Mouse (Mus musculus) hindbrain, embryonic 16.5 days (tissue): Measurements from ENCODE around the gene Olfr523. TPM values are rescaled to one million over a fixed set of nuclear protein-coding genes. Genes with fewer than 3 reads are reported as not detected.

Experiments used
- ATAC-seq: fragments of 200-750 bp; cut with Nextera tagmentation; 2 replicates; pipeline ENCODE4 v1.8.0; 2017; ENCODE audit warnings: moderate TSS enrichment, moderate library complexity
- H3K27ac ChIP-seq: fragments of 300-500 bp; sonication (generic); 2 replicates; pipeline ENCODE4 v1.5.1; 2014; ENCODE audit warnings: low read depth, mild to moderate bottlenecking, control low read depth, low read length, moderate library complexity
- H3K27me3 ChIP-seq: fragments of 300-500 bp; sonication (generic); replicated peaks from 2 replicates; pipeline ENCODE4 v1.6.1; 2014; ENCODE audit warnings: low read length; ENCODE audit not compliant: control insufficient read depth, insufficient read depth
- H3K36me3 ChIP-seq: fragments of 300-500 bp; sonication (generic); 2 replicates; pipeline ENCODE4 v1.6.1; 2014; ENCODE audit warnings: mild to moderate bottlenecking, low read length, moderate library complexity, mixed read lengths; ENCODE audit not compliant: control insufficient read depth, insufficient read depth
- H3K4me1 ChIP-seq: fragments of 300-500 bp; sonication (generic); 2 replicates; pipeline ENCODE4 v1.6.1; 2014; ENCODE audit warnings: low read depth, low read length; ENCODE audit not compliant: control insufficient read depth, insufficient read depth
- H3K4me2 ChIP-seq: fragments of 300-500 bp; sonication (generic); 2 replicates; pipeline ENCODE4 v1.6.1; 2014; ENCODE audit warnings: mild to moderate bottlenecking, low read length, control low read depth, moderate library complexity
- H3K4me3 ChIP-seq: fragments of 300-500 bp; sonication (generic); 2 replicates; pipeline ENCODE4 v1.5.1; 2014; ENCODE audit warnings: mild to moderate bottlenecking, low read length, control low read depth, moderate library complexity
- H3K9ac ChIP-seq: fragments of 300-500 bp; sonication (generic); 2 replicates; pipeline ENCODE4 v1.6.1; 2014; ENCODE audit warnings: low read depth, mild to moderate bottlenecking, control low read depth, low read length, moderate library complexity
- H3K9me3 ChIP-seq: fragments of 300-500 bp; sonication (generic); 2 replicates; pipeline ENCODE4 v1.6.1; 2014; ENCODE audit warnings: mild to moderate bottlenecking, low read length, moderate library complexity; ENCODE audit not compliant: control insufficient read depth
- whole genome bisulfite sequencing: fragments of 180-500 bp; shearing (Covaris S2); extraction: QIAGEN DNeasy Blood & Tissue Kit; methylation state at CpG from one replicate; pipeline ENCODE4 v1.1.7; 2014; 5-methylcytosine and 5-hydroxymethylcytosine counted together
- polyA plus RNA-seq: library from polyadenylated mRNA; unstranded; fragments of >200 nt; fragmentation: Nextera tagmentation; extraction: Ambion mirVana; gene quantifications from 2 replicates; pipeline ENCODE4 v1.2.1, GENCODE M21; 2015

The Olfr523 gene
- polyA plus RNA-seq, 1 experiment from 2014 or later: not detected

- ATAC-seq: no peak
- Histone ChIP-seq H3K27me3 (no peaks in the 10 kb centered on the region), H3K4me1 (no peaks in the 10 kb centered on the region), H3K36me3 (no peaks in the 10 kb centered on the region), H3K27ac (no peak overlapping the region), H3K9me3 (no peaks in the 10 kb centered on the region), H3K4me3 (no peak overlapping the region), H3K4me2 (no peak overlapping the region), H3K9ac (no peak overlapping the region)
- 70% methylated on average over 4 of the region's 4 CpGs for WGBS
These were observed 15.6 kb downstream of the Olfr523 start for GRCm38 (mm10) chr7:140188391-140189328.

GRCm38 (mm10) chr7:140190435-140190834, 17.4 kb downstream of the Olfr523 start:
- Histone ChIP-seq H3K36me3 (no peaks in the 10 kb centered on the region), H3K27ac (no peak overlapping the region), H3K4me3 (no peak overlapping the region), H3K27me3 (no peaks in the 10 kb centered on the region), H3K4me2 (no peak overlapping the region), H3K9me3 (no peaks in the 10 kb centered on the region), H3K9ac (no peak overlapping the region), H3K4me1 (no peaks in the 10 kb centered on the region)
- WGBS: 82% methylated on average over 1 of the region's 1 CpGs
- ATAC-seq: no peak

GRCm38 (mm10) chr7:140192445-140192844, 19.4 kb downstream of the Olfr523 start:
- H3K27ac ChIP-seq: no peak overlapping the region
- no peak overlapping the region for H3K4me2 ChIP-seq
- H3K9me3 ChIP-seq: no peaks in the 10 kb centered on the region
- 71% methylated on average over 2 of the region's 2 CpGs for WGBS
- H3K27me3 ChIP-seq: no peaks in the 10 kb centered on the region
- no peaks in the 10 kb centered on the region for H3K4me1 ChIP-seq
- H3K36me3 ChIP-seq: no peaks in the 10 kb centered on the region
- no peak for ATAC-seq
- no peak overlapping the region for H3K9ac ChIP-seq
- H3K4me3 ChIP-seq: no peak overlapping the region

GRCm38 (mm10) chr7:140192851-140193250, 19.8 kb downstream of the Olfr523 start:
- Histone ChIP-seq H3K27me3 (no peaks in the 10 kb centered on the region), H3K9ac (no peak overlapping the region), H3K36me3 (no peaks in the 10 kb centered on the region), H3K4me2 (no peak overlapping the region), H3K27ac (no peak overlapping the region), H3K4me3 (no peak overlapping the region), H3K9me3 (no peaks in the 10 kb centered on the region), H3K4me1 (no peaks in the 10 kb centered on the region)
- no peak for ATAC-seq
- 82% methylated on average over 2 of the region's 2 CpGs for WGBS

- no peaks in the 10 kb centered on the region for H3K9me3 ChIP-seq
- H3K9ac ChIP-seq: no peak overlapping the region
- 87% methylated on average over 4 of the region's 4 CpGs for WGBS
- H3K36me3 ChIP-seq: no peaks in the 10 kb centered on the region
- no peaks in the 10 kb centered on the region for H3K4me1 ChIP-seq
- no peak overlapping the region for H3K4me3 ChIP-seq
- no peaks in the 10 kb centered on the region for H3K27me3 ChIP-seq
- no peak for ATAC-seq
- H3K4me2 ChIP-seq: no peak overlapping the region
- no peak overlapping the region for H3K27ac ChIP-seq
These were observed 21.0 kb downstream of the Olfr523 start for GRCm38 (mm10) chr7:140194031-140194430.

- H3K9me3 ChIP-seq: no peaks in the 10 kb centered on the region
- ATAC-seq: no peak
- no peaks in the 10 kb centered on the region for H3K36me3 ChIP-seq
- no peak overlapping the region for H3K27ac ChIP-seq
- no peak overlapping the region for H3K4me3 ChIP-seq
- 81% methylated on average over 8 of the region's 8 CpGs for WGBS
- H3K4me2 ChIP-seq: no peak overlapping the region
- no peak overlapping the region for H3K9ac ChIP-seq
- H3K27me3 ChIP-seq: no peaks in the 10 kb centered on the region
- H3K4me1 ChIP-seq: no peaks in the 10 kb centered on the region
These were observed 23.0 kb downstream of the Olfr523 start for GRCm38 (mm10) chr7:140196002-140196401.

GRCm38 (mm10) chr7:140201090-140201489, 28.1 kb downstream of the Olfr523 start:
- no peaks in the 10 kb centered on the region for H3K4me1 ChIP-seq
- H3K27ac ChIP-seq: no peak overlapping the region
- 88% methylated on average over 4 of the region's 4 CpGs for WGBS
- no peaks in the 10 kb centered on the region for H3K36me3 ChIP-seq
- no peak overlapping the region for H3K4me3 ChIP-seq
- H3K9me3 ChIP-seq: no peaks in the 10 kb centered on the region
- no peak overlapping the region for H3K4me2 ChIP-seq
- ATAC-seq: no peak
- H3K9ac ChIP-seq: no peak overlapping the region
- no peaks in the 10 kb centered on the region for H3K27me3 ChIP-seq

GRCm38 (mm10) chr7:140205864-140206263, 32.8 kb downstream of the Olfr523 start, which contains the start of gene Olfr524:
Olfr524 (minus strand) TSS chr7:140205964.
- no peaks in the 10 kb centered on the region for H3K9me3 ChIP-seq
- ATAC-seq: no peak
- no peaks in the 10 kb centered on the region for H3K27me3 ChIP-seq
- no peaks in the 10 kb centered on the region for H3K36me3 ChIP-seq
- H3K4me3 ChIP-seq: no peak within 1 kb of the TSS
- H3K27ac ChIP-seq: no peak within 1 kb of the TSS
- H3K4me1 ChIP-seq: no peaks in the 10 kb centered on the region
- no peak within 1 kb of the TSS for H3K9ac ChIP-seq
- no peak within 1 kb of the TSS for H3K4me2 ChIP-seq

- Histone ChIP-seq H3K4me1 (no peaks in the 10 kb centered on the region), H3K9me3 (no peaks in the 10 kb centered on the region), H3K27ac (no peak overlapping the region), H3K4me2 (no peak overlapping the region), H3K27me3 (no peaks in the 10 kb centered on the region), H3K36me3 (no peaks in the 10 kb centered on the region), H3K4me3 (no peak overlapping the region), H3K9ac (no peak overlapping the region)
- WGBS: 94% methylated on average over 3 of the region's 3 CpGs
- ATAC-seq: no peak
These were observed 33.9 kb downstream of the Olfr523 start for GRCm38 (mm10) chr7:140206904-140207303.
